Mouse (Mus musculus): Measurements from ENCODE around the gene Vma21-ps.

DNA sequence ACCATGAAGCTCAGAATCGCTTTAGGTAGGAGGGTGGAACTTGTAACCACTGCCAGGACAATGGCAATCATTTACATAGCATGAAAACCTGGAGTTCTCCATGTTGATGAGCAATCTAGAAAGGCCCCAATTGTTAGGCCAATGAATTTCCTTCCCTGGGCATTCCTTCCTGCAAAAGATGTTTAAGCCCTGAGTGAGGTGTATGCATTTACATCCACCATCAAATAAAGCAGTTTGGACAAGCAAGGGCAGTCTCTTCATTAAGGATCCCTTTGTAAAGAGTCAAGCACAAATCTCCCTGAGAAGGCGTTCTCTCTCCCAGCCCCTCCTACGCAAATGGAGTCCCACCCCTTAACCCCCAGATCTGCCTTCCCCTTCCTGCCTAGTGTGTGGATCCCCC, 46.0 kb upstream of the Vma21-ps start:
- no peak for TF ChIP-seq E2F4 (IDR thresholded peaks at IDR 0.05; ENCODE audit: insufficient read depth)
- no peak for TF ChIP-seq USF1 (IDR thresholded peaks at IDR 0.05; ENCODE audit: low read depth)

Data from myocyte (in vitro differentiated cells).